Mouse (Mus musculus): Measurements from ENCODE around the gene Uimc1. TPM values are rescaled to one million over a fixed set of nuclear protein-coding genes. Genes with fewer than 3 reads are reported as not detected.

The Uimc1 gene
- polyA plus RNA-seq, 1 experiment from 2014 or later, result 29.1 TPM

DNA sequence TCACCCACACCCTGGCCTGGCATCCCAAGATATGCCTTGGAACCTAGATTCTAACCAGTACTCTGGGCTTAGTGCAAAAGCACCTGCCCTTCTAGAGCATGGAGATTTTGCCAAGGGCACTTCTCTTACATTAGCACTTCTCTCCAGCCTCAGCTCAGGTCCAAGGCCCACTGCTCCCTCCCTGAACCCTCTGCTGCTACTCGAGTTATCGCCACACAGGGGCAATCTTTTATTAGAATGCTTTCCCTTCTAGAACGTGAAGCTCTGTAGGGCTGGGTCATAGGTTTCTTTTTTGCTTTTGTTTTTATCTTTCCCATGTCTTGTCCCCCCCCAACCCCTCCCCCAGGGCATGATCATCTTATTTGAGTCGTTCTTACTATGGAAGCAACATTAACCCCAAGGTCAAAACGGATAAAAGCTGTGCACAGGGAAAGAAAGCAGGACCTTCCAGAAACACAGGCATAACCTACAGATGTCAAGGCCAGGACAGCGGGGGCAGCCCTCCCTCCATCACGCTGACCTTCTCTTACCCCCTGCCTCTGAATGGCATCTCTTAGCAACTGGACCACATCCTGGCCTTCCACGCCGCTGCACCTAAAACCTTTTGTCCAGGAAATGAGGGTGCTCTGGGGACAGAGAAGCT is 86.3 kb downstream of the Uimc1 start:
- H3K9me3 ChIP-seq (ENCODE audit: control insufficient read depth, low read length), result no peaks in the 10 kb centered on the region
- 38% methylated on average over 9 of the region's 9 CpGs for WGBS
- no peak overlapping the region for H3K4me2 ChIP-seq
- no peak overlapping the region for H3K4me3 ChIP-seq (ENCODE audit: low read depth, low read length)
- ATAC-seq (replicated peaks; ENCODE audit: low FRiP score), result no peak
- H3K27me3 ChIP-seq (replicated peaks; ENCODE audit: control insufficient read depth, insufficient read depth, low read length), result no peaks in the 10 kb centered on the region; the same call in 1 of the 2 replicates
- H3K27ac ChIP-seq (ENCODE audit: low read depth, low read length), result no peak overlapping the region
- no peak for DNase-seq (ENCODE audit: low spot score)
- no peaks in the 10 kb centered on the region for H3K4me1 ChIP-seq (replicated peaks; ENCODE audit: control insufficient read depth, insufficient read depth, low read length)
- H3K9ac ChIP-seq (ENCODE audit: low read depth, low read length), result no peak overlapping the region
- no peaks in the 10 kb centered on the region for H3K36me3 ChIP-seq (ENCODE audit: control insufficient read depth, insufficient read depth, low read length)

DNA sequence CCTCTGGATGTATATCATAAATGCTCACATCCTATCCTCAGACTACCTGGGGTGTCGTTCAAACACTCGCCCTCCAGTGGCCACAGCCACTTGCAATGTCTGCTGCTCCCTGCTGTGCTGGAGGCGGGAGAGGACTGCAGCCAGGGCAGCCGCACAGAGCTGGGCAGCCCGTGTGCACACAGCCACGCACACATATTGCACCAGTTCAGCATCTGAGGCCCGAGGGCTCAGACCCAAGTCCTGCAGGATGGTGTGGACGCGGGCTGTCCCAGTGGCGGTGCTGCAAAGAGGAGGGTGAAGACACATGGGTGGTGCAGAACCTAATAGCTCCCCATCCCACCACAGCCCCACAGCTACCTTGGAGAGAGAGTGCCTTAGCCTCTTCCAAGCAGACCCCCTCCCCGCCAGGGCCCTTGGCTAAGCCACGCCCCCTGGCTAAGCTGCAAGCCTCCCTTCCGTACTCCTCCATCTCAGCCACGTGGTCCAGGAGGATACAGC is 88.1 kb downstream of the Uimc1 start:
- 4% methylated on average over 14 of the region's 14 CpGs for WGBS
- Histone ChIP-seq H3K27me3 (replicated peaks; ENCODE audit: control insufficient read depth, insufficient read depth, low read length) (no peaks in the 10 kb centered on the region; the same call in 1 of the 2 replicates), H3K9ac (ENCODE audit: low read depth, low read length) (no peak overlapping the region), H3K9me3 (ENCODE audit: control insufficient read depth, low read length) (no peaks in the 10 kb centered on the region), H3K4me1 (replicated peaks; ENCODE audit: control insufficient read depth, insufficient read depth, low read length) (no peaks in the 10 kb centered on the region), H3K4me2 (0 out of 2 replicates have a peak overlapping the region, but pooled peaks have one; percentile 1), H3K4me3 (ENCODE audit: low read depth, low read length) (no peak overlapping the region), H3K27ac (ENCODE audit: low read depth, low read length) (no peak overlapping the region), H3K36me3 (ENCODE audit: control insufficient read depth, insufficient read depth, low read length) (no peaks in the 10 kb centered on the region)
- ATAC-seq (replicated peaks; ENCODE audit: low FRiP score) (no peak; the same call in 1 of the 2 replicates), DNase-seq (ENCODE audit: low spot score) (no peak)

DNA sequence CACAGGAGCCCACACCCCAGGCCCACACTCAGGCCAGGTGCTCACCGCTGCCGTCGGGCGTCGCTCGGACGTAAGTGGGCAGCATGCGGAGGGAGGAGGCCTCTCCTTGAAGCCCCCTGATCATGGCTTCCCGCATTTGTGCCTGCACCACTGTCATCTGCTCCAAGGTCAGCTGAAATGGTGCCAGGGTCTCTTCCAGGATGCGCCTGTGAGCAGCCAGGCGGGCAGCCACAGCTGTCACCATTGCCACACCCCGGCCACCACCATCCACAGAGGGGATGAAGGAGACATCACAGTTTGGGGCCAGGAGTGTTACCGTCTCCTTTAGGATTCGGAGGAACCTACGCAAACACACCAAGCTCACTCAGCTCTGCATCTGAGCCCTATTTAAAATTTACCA is 89.0 kb downstream of the Uimc1 start:
- H3K27ac ChIP-seq (ENCODE audit: low read depth, low read length), result no peak overlapping the region
- H3K4me3 ChIP-seq (ENCODE audit: low read depth, low read length), result no peak overlapping the region
- no peaks in the 10 kb centered on the region for H3K4me1 ChIP-seq (replicated peaks; ENCODE audit: control insufficient read depth, insufficient read depth, low read length)
- H3K36me3 ChIP-seq (ENCODE audit: control insufficient read depth, insufficient read depth, low read length), result no peaks in the 10 kb centered on the region
- DNase-seq (ENCODE audit: low spot score) (no peak), ATAC-seq (replicated peaks; ENCODE audit: low FRiP score) (no peak)
- no peak overlapping the region for H3K9ac ChIP-seq (ENCODE audit: low read depth, low read length)
- H3K27me3 ChIP-seq (replicated peaks; ENCODE audit: control insufficient read depth, insufficient read depth, low read length), result no peaks in the 10 kb centered on the region; the same call in 1 of the 2 replicates
- no peak overlapping the region for H3K4me2 ChIP-seq
- no peaks in the 10 kb centered on the region for H3K9me3 ChIP-seq (ENCODE audit: control insufficient read depth, low read length)
- WGBS, result 85% methylated on average over 15 of the region's 15 CpGs

DNA sequence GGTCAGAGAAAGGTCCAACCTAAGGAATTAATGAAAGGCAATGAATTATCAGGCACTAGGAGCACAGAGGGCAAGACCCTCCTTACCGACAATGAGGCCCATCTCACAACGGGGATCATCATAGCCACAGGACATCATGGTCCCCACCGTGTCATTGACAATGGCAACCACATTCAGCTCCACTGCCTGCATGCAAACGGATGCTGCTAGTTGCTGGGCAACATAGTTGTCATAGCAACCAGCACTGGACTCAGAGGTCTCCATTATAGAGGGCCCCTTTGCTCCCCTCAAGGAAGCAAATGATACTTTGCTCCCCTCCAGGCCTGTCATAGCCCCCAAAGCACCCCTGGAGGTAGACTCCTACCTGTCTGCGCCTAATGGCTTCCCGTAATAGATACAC is 91.5 kb downstream of the Uimc1 start:
- no peaks in the 10 kb centered on the region for H3K4me1 ChIP-seq (replicated peaks; ENCODE audit: control insufficient read depth, insufficient read depth, low read length)
- H3K4me3 ChIP-seq (ENCODE audit: low read depth, low read length), result no peak overlapping the region
- H3K27ac ChIP-seq (ENCODE audit: low read depth, low read length), result no peak overlapping the region
- 77% methylated on average over 6 of the region's 6 CpGs for WGBS
- ATAC-seq (replicated peaks; ENCODE audit: low FRiP score) (no peak), DNase-seq (ENCODE audit: low spot score) (no peak)
- no peaks in the 10 kb centered on the region for H3K36me3 ChIP-seq (ENCODE audit: control insufficient read depth, insufficient read depth, low read length)
- H3K9me3 ChIP-seq (ENCODE audit: control insufficient read depth, low read length), result no peaks in the 10 kb centered on the region
- no peaks in the 10 kb centered on the region; the same call in 1 of the 2 replicates for H3K27me3 ChIP-seq (replicated peaks; ENCODE audit: control insufficient read depth, insufficient read depth, low read length)
- no peak overlapping the region for H3K4me2 ChIP-seq
- H3K9ac ChIP-seq (ENCODE audit: low read depth, low read length), result no peak overlapping the region

DNA sequence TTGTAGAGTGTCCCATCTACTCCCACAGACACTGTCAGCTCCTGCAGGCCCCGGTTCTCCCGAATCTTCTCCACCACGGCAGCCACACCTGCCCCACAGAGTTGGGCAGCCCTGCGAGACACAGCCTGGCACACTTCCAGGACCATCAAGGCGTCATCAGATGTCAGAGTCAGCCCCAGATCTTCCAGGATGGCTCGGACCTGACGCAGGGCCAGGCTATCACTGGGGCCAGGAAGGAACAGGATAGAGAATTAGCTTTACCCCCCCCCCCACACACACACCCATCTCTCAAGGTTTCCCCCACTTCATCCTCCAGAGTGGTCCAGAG is 93.7 kb downstream of the Uimc1 start:
- H3K4me3 ChIP-seq (ENCODE audit: low read depth, low read length), result no peak overlapping the region
- H3K4me2 ChIP-seq, result no peak overlapping the region
- 77% methylated on average over 7 of the region's 7 CpGs for WGBS
- no peak overlapping the region for H3K27ac ChIP-seq (ENCODE audit: low read depth, low read length)
- H3K4me1 ChIP-seq (replicated peaks; ENCODE audit: control insufficient read depth, insufficient read depth, low read length), result no peaks in the 10 kb centered on the region
- H3K27me3 ChIP-seq (replicated peaks; ENCODE audit: control insufficient read depth, insufficient read depth, low read length), result 0 out of 2 replicates have a peak, but pooled peaks cover 4% of the 10 kb centered on the region
- no peak for DNase-seq (ENCODE audit: low spot score)
- no peak for ATAC-seq (replicated peaks; ENCODE audit: low FRiP score)
- no peaks in the 10 kb centered on the region for H3K36me3 ChIP-seq (ENCODE audit: control insufficient read depth, insufficient read depth, low read length)
- no peak overlapping the region for H3K9ac ChIP-seq (ENCODE audit: low read depth, low read length)
- H3K9me3 ChIP-seq (ENCODE audit: control insufficient read depth, low read length), result no peaks in the 10 kb centered on the region

DNA sequence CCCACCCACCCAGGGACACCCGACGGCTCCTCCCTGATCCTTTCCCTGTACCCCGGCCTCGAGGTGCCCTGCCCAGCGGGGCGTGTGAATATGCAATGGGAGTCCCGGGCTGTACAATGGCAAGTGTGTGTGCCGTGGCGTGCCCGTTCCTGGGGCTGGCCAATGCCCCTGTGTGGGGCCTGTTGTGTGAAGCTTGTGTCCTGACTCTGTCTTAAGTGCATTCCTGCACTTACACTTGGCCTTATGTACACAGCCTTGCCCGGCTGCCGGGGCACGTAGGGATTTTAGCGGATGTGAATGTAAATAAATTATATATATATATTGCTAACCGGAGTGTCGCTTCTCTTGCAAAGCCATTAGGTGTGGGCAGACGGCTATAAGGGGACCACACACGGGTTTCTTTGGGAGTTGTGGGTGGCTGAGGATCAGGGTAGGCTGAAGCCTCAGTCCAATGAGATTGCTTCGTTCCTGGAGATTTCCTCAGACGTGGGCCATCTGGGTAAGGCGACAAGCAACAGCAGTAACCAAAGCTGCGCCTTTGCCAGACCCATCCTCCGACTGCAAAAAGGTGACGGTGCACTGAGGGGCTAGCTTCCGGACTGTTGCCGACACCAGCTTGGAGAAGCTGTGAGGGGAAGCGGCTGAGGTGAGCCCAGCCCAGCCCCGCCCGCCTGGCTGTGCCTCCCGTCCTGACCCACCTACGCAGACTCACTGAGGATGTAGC is 94.2 kb downstream of the Uimc1 start:
- Histone ChIP-seq H3K27ac (ENCODE audit: low read depth, low read length) (no peak overlapping the region), H3K4me1 (replicated peaks; ENCODE audit: control insufficient read depth, insufficient read depth, low read length) (no peaks in the 10 kb centered on the region), H3K27me3 (replicated peaks; ENCODE audit: control insufficient read depth, insufficient read depth, low read length) (0 out of 2 replicates have a peak, but pooled peaks cover 4% of the 10 kb centered on the region), H3K36me3 (ENCODE audit: control insufficient read depth, insufficient read depth, low read length) (no peaks in the 10 kb centered on the region), H3K4me3 (ENCODE audit: low read depth, low read length) (no peak overlapping the region), H3K9ac (ENCODE audit: low read depth, low read length) (no peak overlapping the region), H3K4me2 (no peak overlapping the region), H3K9me3 (ENCODE audit: control insufficient read depth, low read length) (no peaks in the 10 kb centered on the region)
- WGBS, result 73% methylated on average over 31 of the region's 31 CpGs
- no peak for ATAC-seq (replicated peaks; ENCODE audit: low FRiP score)
- DNase-seq (ENCODE audit: low spot score), result no peak

DNA sequence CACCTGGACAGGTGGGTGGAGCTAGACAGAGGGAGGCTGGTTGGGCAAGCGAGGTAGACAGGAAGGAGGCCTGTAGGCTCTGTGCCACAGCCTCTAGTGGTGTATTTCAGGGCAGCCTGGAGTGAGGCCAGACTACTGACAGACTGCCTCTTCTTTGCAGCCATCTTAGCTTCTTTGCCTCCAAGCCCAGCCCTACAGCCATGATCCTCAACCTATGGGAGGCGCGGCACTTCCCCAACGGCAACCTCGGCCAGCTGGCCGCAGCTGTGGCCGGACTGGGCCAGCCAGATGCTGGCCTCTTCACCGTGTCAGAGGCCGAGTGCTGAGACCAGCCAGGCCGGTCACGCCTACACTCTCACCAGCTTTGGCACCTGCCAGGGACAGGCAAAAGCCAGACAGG is 95.5 kb downstream of the Uimc1 start:
- 0 out of 2 replicates have a peak, but pooled peaks cover 4% of the 10 kb centered on the region for H3K27me3 ChIP-seq (replicated peaks; ENCODE audit: control insufficient read depth, insufficient read depth, low read length)
- H3K4me1 ChIP-seq (replicated peaks; ENCODE audit: control insufficient read depth, insufficient read depth, low read length), result no peaks in the 10 kb centered on the region
- H3K4me3 ChIP-seq (ENCODE audit: low read depth, low read length), result no peak overlapping the region
- H3K9me3 ChIP-seq (ENCODE audit: control insufficient read depth, low read length), result no peaks in the 10 kb centered on the region
- no peaks in the 10 kb centered on the region for H3K36me3 ChIP-seq (ENCODE audit: control insufficient read depth, insufficient read depth, low read length)
- no peak overlapping the region for H3K4me2 ChIP-seq
- ATAC-seq (replicated peaks; ENCODE audit: low FRiP score) (no peak), DNase-seq (ENCODE audit: low spot score) (no peak)
- no peak overlapping the region for H3K9ac ChIP-seq (ENCODE audit: low read depth, low read length)
- whole genome bisulfite sequencing, result 82% methylated on average over 11 of the region's 11 CpGs
- H3K27ac ChIP-seq (ENCODE audit: low read depth, low read length), result no peak overlapping the region

DNA sequence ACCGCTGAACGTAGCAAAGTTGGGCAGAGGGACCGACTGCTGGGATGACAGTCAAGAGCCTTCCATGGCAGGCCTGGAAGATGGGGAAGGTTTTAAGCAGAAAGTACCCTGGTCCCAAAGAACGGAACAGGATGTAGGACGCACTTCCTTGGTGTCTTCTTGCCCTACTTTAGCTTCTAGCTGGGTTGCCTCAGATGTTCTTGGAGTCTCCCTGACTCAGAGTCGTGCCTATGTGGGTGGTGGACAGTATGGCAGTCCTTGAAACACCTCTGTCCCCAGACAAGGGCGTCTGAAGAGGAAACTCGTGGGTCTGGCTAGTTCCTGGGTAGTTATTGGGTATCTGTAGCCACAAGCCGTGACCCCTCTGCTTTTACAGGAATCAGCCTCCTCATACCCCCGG is 98.0 kb downstream of the Uimc1 start:
- ATAC-seq (replicated peaks; ENCODE audit: low FRiP score) (no peak), DNase-seq (ENCODE audit: low spot score) (no peak)
- no peaks in the 10 kb centered on the region for H3K9me3 ChIP-seq (ENCODE audit: control insufficient read depth, low read length)
- H3K4me1 ChIP-seq (replicated peaks; ENCODE audit: control insufficient read depth, insufficient read depth, low read length), result no peaks in the 10 kb centered on the region
- H3K36me3 ChIP-seq (ENCODE audit: control insufficient read depth, insufficient read depth, low read length), result no peaks in the 10 kb centered on the region
- whole genome bisulfite sequencing, result 65% methylated on average over 10 of the region's 10 CpGs
- no peak overlapping the region for H3K9ac ChIP-seq (ENCODE audit: low read depth, low read length)
- H3K27ac ChIP-seq (ENCODE audit: low read depth, low read length), result no peak overlapping the region
- H3K4me2 ChIP-seq, result no peak overlapping the region
- no peak overlapping the region for H3K4me3 ChIP-seq (ENCODE audit: low read depth, low read length)
- 0 out of 2 replicates have a peak, but pooled peaks cover 4% of the 10 kb centered on the region for H3K27me3 ChIP-seq (replicated peaks; ENCODE audit: control insufficient read depth, insufficient read depth, low read length)

DNA sequence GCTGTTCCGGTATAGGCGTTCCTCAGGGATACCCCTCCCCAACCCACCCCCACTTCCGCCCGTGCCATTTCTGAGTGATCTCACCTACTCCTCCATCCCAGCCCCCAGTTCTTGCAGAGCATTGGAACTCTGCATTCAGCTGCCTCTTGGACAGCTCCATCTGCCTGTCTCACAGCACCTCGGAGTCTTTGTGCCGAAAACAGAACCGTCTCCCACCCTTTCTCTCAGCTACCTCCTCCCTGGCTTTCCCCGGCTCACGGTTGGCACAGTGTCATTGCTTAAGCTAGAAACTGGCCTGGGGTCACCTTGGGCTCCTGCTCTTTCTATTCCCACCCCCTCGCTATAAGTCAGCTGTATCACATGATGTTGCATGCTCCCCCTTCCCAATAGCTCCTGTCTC is 99.7 kb downstream of the Uimc1 start:
- DNase-seq (ENCODE audit: low spot score), result no peak
- Histone ChIP-seq H3K27ac (ENCODE audit: low read depth, low read length) (no peak overlapping the region), H3K9ac (ENCODE audit: low read depth, low read length) (no peak overlapping the region), H3K4me2 (no peak overlapping the region), H3K4me1 (replicated peaks; ENCODE audit: control insufficient read depth, insufficient read depth, low read length) (no peaks in the 10 kb centered on the region), H3K36me3 (ENCODE audit: control insufficient read depth, insufficient read depth, low read length) (no peaks in the 10 kb centered on the region), H3K4me3 (ENCODE audit: low read depth, low read length) (no peak overlapping the region), H3K27me3 (replicated peaks; ENCODE audit: control insufficient read depth, insufficient read depth, low read length) (0 out of 2 replicates have a peak, but pooled peaks cover 4% of the 10 kb centered on the region), H3K9me3 (ENCODE audit: control insufficient read depth, low read length) (no peaks in the 10 kb centered on the region)
- 82% methylated on average over 10 of the region's 10 CpGs for WGBS
- ATAC-seq (replicated peaks; ENCODE audit: low FRiP score), result no peak
